Mouse (Mus musculus) liver, adult 2 months (tissue): ENCODE measurements at regions not wholly inside any gene's neighbourhood (a gene's known extent, or its start where the extent isn't known, plus 50 kb on each side); places are given as distances from the start of the nearest gene placed in this dataset.

Source experiments
- CTCF ChIP-seq: fragments of 200-500 bp; IDR thresholded peaks from 2 replicates; pipeline ENCODE4 v1.5.1; 2011; ENCODE audit warnings: low read depth, low read length, control low read depth
- POLR2A ChIP-seq: fragments of 200-500 bp; IDR thresholded peaks from 2 replicates; pipeline ENCODE4 v1.6.1; 2011; ENCODE audit warnings: low read length, control low read depth; ENCODE audit not compliant: insufficient read depth; ENCODE audit errors: extremely low read depth

GRCm38 (mm10) chr14:80369448-80370153, 385.7 kb downstream of the Olfm4 start:
- no peak for TF ChIP-seq CTCF
- no peak for TF ChIP-seq POLR2A
